Mouse (Mus musculus) olfactory bulb, adult 2 months (tissue): Measurements from ENCODE around the gene Nek3. TPM values are rescaled to one million over a fixed set of nuclear protein-coding genes. Genes with fewer than 3 reads are reported as not detected.

Source experiments
- H3K27ac ChIP-seq: fragments of 200-500 bp; 2 replicates; pipeline ENCODE4 v1.5.1; 2012; ENCODE audit warnings: low read depth, low read length; ENCODE audit not compliant: insufficient read depth
- H3K4me1 ChIP-seq: fragments of 200-500 bp; 2 replicates; pipeline ENCODE4 v1.6.1; 2012; ENCODE audit warnings: low read length; ENCODE audit not compliant: control insufficient read depth, insufficient read depth
- H3K4me3 ChIP-seq: fragments of 200-500 bp; 2 replicates; pipeline ENCODE4 v1.5.1; 2012; ENCODE audit warnings: mild to moderate bottlenecking, low read depth, low read length, moderate library complexity; ENCODE audit not compliant: insufficient read depth
- CTCF ChIP-seq: fragments of 200-500 bp; IDR thresholded peaks from 2 replicates; pipeline ENCODE4 v1.5.1; 2012; ENCODE audit warnings: low read depth, mild to moderate bottlenecking, low read length, moderate library complexity; ENCODE audit not compliant: insufficient read depth
- POLR2A ChIP-seq: fragments of 200-500 bp; IDR thresholded peaks from 2 replicates; pipeline ENCODE4 v1.6.1; 2012; ENCODE audit warnings: mild to moderate bottlenecking, low read depth, low read length, moderate library complexity; ENCODE audit not compliant: insufficient read depth
- WGBS: fragments of 180-500 bp; shearing (Covaris S2); methylation state at CpG from one replicate; pipeline ENCODE4 v1.1.7; 2018; 5-methylcytosine and 5-hydroxymethylcytosine counted together
- polyA plus RNA-seq: library from polyadenylated mRNA; stranded (reverse); fragments of >200 nt; gene quantifications from 2 replicates; pipeline ENCODE4 v1.2.4, GENCODE M21; 2012; ENCODE audit warnings: low replicate concordance; ENCODE audit not compliant: missing spikeins, insufficient read depth, insufficient read length

Gene Nek3
- polyA plus RNA-seq = not detected in 2 replicates

DNA sequence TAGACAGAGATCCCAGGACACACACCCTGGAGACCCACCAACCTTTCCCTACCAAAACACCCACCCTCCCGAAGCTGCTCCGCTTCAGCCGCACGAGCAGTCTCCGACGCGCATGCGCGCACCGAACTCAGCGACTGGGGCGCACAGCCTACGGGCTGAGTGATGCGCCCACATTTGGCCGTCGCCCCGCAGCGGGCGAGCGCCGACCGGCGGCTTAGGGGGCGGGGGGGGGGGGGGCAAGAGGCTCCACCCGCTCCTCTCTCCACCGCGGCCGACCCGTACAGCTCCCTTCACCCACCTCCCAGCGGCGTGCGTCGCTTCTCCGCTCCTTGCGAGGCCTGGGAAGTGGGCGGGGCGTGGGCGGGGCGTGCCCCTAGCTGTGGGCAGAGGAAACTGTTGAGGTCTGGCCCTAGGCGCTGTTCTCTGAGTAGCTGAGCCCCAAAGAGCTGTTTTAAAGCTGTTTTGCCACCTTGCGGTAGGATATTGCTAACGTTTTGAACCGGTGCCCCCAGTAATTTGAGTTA, at the start of gene Nek3:
Gene Nek3 (minus strand): TSS at position 356 of the 524 bp plus-strand sequence.
- 1% methylated on average over 36 of the region's 43 CpGs for WGBS
- Histone ChIP-seq H3K4me1 (peaks cover 3% of the 10 kb centered on the region; the same call in 1 of the 2 replicates), H3K4me3 (peak within 1 kb of the TSS; percentile 39), H3K27ac (no peak within 1 kb of the TSS)
- TF ChIP-seq POLR2A (peak; percentile 52; the same call in 1 of the 2 replicates), CTCF (no peak)

DNA sequence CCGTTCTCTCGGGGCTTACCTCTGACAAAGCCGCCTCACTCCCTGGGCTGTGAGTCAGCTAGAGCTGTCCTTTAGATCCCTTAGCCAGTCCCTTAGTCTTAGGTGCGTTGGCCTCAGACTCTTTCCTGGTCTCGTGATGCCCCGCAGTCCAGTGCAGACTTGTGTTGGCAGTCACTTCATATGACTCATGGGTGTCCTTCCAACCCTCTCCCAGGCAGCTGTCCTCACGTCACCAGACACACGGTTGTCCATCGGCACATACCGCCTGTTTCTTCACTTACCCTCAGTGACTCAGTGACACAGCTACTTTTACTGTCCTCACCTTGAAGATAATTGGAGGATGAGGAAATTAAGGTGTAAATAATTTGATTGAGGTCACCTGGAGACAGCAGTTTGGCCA, 48.6 kb upstream of the Nek3 start:
- no peak for TF ChIP-seq CTCF
- TF ChIP-seq POLR2A = no peak
- Histone ChIP-seq H3K27ac (no peak overlapping the region), H3K4me3 (no peak overlapping the region), H3K4me1 (no peaks in the 10 kb centered on the region)
- 97% methylated on average over 10 of the region's 10 CpGs for WGBS

DNA sequence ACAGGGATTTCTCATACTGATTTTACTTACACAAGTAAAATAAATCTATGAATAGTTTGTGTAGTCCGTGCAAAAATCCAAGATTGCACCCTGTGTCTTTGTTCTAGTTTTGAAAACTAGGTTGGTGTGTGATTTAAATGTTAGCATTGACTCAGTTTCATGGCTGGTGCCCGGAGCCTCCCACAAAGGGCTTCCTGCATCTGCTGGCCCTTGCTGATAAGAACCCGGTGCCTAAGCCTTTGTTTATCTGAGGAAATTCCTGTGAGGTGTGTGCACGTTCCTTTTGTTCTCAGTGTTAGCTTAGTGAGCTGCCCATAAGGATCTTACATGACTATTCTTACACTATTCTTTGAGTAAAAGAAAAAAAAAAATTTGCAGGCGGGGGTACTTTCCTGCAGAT, 42.8 kb upstream of the Nek3 start:
- Histone ChIP-seq H3K27ac (no peak overlapping the region), H3K4me1 (no peaks in the 10 kb centered on the region), H3K4me3 (no peak overlapping the region)
- no peak for TF ChIP-seq POLR2A
- no peak for TF ChIP-seq CTCF
- 54% methylated on average over 5 of the region's 5 CpGs for whole genome bisulfite sequencing

GRCm38 (mm10) chr8:22207535-22207934, 41.3 kb upstream of the Nek3 start:
- TF ChIP-seq POLR2A (no peak), CTCF (no peak)

GRCm38 (mm10) chr8:22199481-22199880, 33.2 kb upstream of the Nek3 start:
- no peak overlapping the region for H3K4me3 ChIP-seq
- WGBS = 97% methylated on average over 8 of the region's 8 CpGs
- no peak for TF ChIP-seq POLR2A
- TF ChIP-seq CTCF = no peak
- H3K27ac ChIP-seq = no peak overlapping the region
- H3K4me1 ChIP-seq = peaks cover 6% of the 10 kb centered on the region; the same call in 1 of the 2 replicates

More at GRCm38 (mm10) chr8:22207535-22207934, 41.3 kb upstream of the Nek3 start:
- WGBS = 83% methylated on average over 4 of the region's 4 CpGs
- Histone ChIP-seq H3K27ac (no peak overlapping the region), H3K4me3 (no peak overlapping the region), H3K4me1 (no peaks in the 10 kb centered on the region)

GRCm38 (mm10) chr8:22197914-22198313, 31.7 kb upstream of the Nek3 start:
- H3K4me1 ChIP-seq = peaks cover 8% of the 10 kb centered on the region
- H3K27ac ChIP-seq = no peak overlapping the region
- H3K4me3 ChIP-seq = no peak overlapping the region
- TF ChIP-seq POLR2A = no peak
- no peak for TF ChIP-seq CTCF
- WGBS = 70% methylated on average over 6 of the region's 6 CpGs

- TF ChIP-seq CTCF (no peak), POLR2A (no peak)
- WGBS = 10% methylated on average over 12 of the region's 12 CpGs
- H3K4me1 ChIP-seq = peaks cover 8% of the 10 kb centered on the region
- 0 out of 2 replicates have a peak overlapping the region, but pooled peaks have one; percentile 40 for H3K27ac ChIP-seq
- peak overlapping the region; percentile 84 for H3K4me3 ChIP-seq
These were observed 27.3 kb upstream of the Nek3 start for GRCm38 (mm10) chr8:22193432-22194010.

DNA sequence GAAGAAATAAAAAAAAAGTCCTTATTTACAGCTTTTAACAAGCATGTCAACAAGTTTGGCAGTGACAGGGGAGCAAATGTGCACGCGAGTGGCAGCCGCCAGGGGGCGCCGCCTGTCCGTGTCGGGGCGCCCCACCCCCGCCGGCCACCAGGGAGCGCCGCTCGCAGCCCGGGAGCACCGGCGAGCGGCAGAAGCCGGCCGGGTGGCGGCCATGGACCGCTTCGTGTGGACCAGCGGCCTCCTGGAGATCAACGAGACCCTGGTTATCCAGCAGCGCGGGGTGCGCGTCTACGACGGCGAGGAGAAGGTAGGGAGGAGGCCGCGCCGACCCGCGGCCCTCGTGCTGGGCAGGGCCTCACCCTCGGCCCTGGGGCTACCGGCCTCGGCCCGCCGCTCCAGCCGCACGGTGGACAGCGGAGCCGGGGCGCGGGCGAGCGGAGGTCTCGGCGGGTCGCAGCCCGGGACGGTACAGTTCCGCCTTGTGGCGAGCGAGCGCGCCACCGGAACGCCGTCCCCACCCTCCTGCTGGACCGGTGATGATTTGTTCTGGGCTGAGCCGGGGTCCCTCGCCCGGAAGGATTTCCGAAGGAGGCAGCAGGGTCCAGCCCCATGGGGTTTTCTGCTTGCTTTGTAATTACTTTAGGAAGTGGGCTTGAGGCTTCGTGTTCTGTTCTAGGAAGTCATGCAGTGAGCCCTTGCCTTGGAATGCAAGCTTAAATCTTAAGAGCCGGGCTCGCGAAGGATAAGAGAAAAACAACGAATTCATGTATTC, 26.6 kb upstream of the Nek3 start, which contains the start of gene Vps36:
Gene Vps36 (plus strand): TSS at position 150 of the 772 bp plus-strand sequence.
- WGBS = under 1% methylated on average over 73 of the region's 73 CpGs
- Histone ChIP-seq H3K4me3 (peak within 1 kb of the TSS; percentile 84), H3K4me1 (peaks cover 8% of the 10 kb centered on the region), H3K27ac (peak within 1 kb of the TSS; percentile 89)
- peak; percentile 73 for TF ChIP-seq POLR2A
- TF ChIP-seq CTCF = peak; percentile 99
